29 mouse cellular contexts compared by ENCODE assay signal in genomic region chr3:153765171-153765570, GRCm38 (mm10). TPM values are rescaled to one million over a fixed set of nuclear protein-coding genes. Genes with fewer than 3 reads are reported as not detected.
DNase-seq lines count a peak whose midpoint lies in the region; ATAC-seq and TF ChIP-seq lines count a peak whose summit lies in the region.
"Had no signal": no experiment of that assay in that cellular context is flagged by ENCODE, and none has a peak within 500 bp of the region (broad histone marks: within the 10 kb centered on the region; RNA-seq: fewer than 3 reads in every experiment).

No protein-coding gene starts in this region.

- H3K9me3 ChIP-seq in liver, embryonic 12.5 days (replicated peaks): peaks cover 7% of the 10 kb centered on the region; the same call in 1 of the 2 replicates
- H3K9me3 ChIP-seq in MEL (replicated peaks; ENCODE audit: insufficient read depth, low read length): no peaks in the 10 kb centered on the region
- H3K9me3 ChIP-seq in liver, embryonic 15.5 days (replicated peaks): no peaks in the 10 kb centered on the region
- no peaks in the 10 kb centered on the region for H3K9me3 ChIP-seq in hindbrain, postnatal 0 days (ENCODE audit: low read length)
- H3K9me3 ChIP-seq: embryonic facial prominence, embryonic 15.5 days; heart, embryonic 10.5 days; hindbrain, embryonic 12.5 days; limb, embryonic 10.5 days; limb, embryonic 15.5 days; lung, embryonic 15.5 days; midbrain, embryonic 15.5 days had no signal

- no peak for TF ChIP-seq CTCF in MEL (IDR thresholded peaks at IDR 0.05 in 2 of 3, conservative IDR thresholded peaks at IDR 0.05 in 1 of 3; ENCODE audit: control insufficient read depth in 1 of 3, insufficient read depth in 1 of 3, low read depth in 2 of 3, low read length in 3 of 3, poor library complexity in 1 of 3, severe bottlenecking in 1 of 3)
- TF ChIP-seq CTCF in hindbrain, postnatal 0 days (IDR thresholded peaks at IDR 0.05; ENCODE audit: low read depth): no peak

- TF ChIP-seq RAD21 in MEL (IDR thresholded peaks at IDR 0.05; ENCODE audit: low read depth, low read length): no peak

- no peak overlapping the region for H3K4me3 ChIP-seq in liver, embryonic 12.5 days
- 0 out of 4 replicates have a peak overlapping the region, but pooled peaks of 1 of the 2 experiments have one; percentile 3 for H3K4me3 ChIP-seq in MEL (ENCODE audit: control insufficient read depth in 1 of 2, insufficient read depth in 1 of 2, low read depth in 2 of 2, low read length in 2 of 2)
- no peak overlapping the region for H3K4me3 ChIP-seq in liver, embryonic 15.5 days (replicated peaks)
- no peak overlapping the region for H3K4me3 ChIP-seq in hindbrain, postnatal 0 days (ENCODE audit: low read length)
- H3K4me3 ChIP-seq: embryonic facial prominence, embryonic 10.5 days; embryonic facial prominence, embryonic 15.5 days; forebrain, embryonic 13.5 days; heart, embryonic 10.5 days; heart, embryonic 15.5 days; hindbrain, embryonic 12.5 days; limb, embryonic 10.5 days; limb, embryonic 15.5 days; lung, embryonic 15.5 days; megakaryocyte, embryonic 14.5 days; midbrain, embryonic 15.5 days had no signal

- no peak for TF ChIP-seq POLR2A in MEL (IDR thresholded peaks at IDR 0.05; ENCODE audit: control insufficient read depth in 1 of 2, insufficient read depth in 1 of 2, low read depth in 1 of 2, low read length in 2 of 2, poor library complexity in 1 of 2)

- peak overlapping the region; percentile 16; the same call in 1 of the 2 replicates for H3K27ac ChIP-seq in liver, embryonic 12.5 days
- H3K27ac ChIP-seq in MEL (ENCODE audit: control insufficient read depth, low read depth, low read length): peak overlapping the region; percentile 96
- peak overlapping the region; percentile 14 for H3K27ac ChIP-seq in liver, embryonic 15.5 days (replicated peaks)
- no peak overlapping the region for H3K27ac ChIP-seq in hindbrain, postnatal 0 days
- H3K27ac ChIP-seq: embryonic facial prominence, embryonic 15.5 days; forebrain, embryonic 13.5 days; heart, embryonic 10.5 days; heart, embryonic 15.5 days; hindbrain, embryonic 12.5 days; limb, embryonic 10.5 days; limb, embryonic 15.5 days; lung, embryonic 15.5 days; midbrain, embryonic 15.5 days; stomach, postnatal 0 days had no signal

- DNase-seq in liver (no peak), MEL (ENCODE audit: low read depth, low spot score) (peak; percentile 66)
- DNase-seq in naive thymus-derived CD4-positive, alpha-beta T cell, adult 2 months (ENCODE audit: low read depth): peak; percentile 35
- DNase-seq in cerebellum, adult 18-20 months: no peak
- DNase-seq in heart, adult 18-20 months: no peak
- no peak for DNase-seq in hindbrain, postnatal 0 days (ENCODE audit: low spot score)
- DNase-seq: adrenal gland, postnatal 14 days; cerebellum, adult 11 months; cerebellum, postnatal 10 days; layer of hippocampus, adult 9-11 months; right cerebral cortex, adult 18-20 months; right cerebral cortex, postnatal 4 days; thymus, adult 18-20 months had no signal

- peak; percentile 35 to 67; a peak in 2 of 4 replicates for TF ChIP-seq EP300 in MEL (IDR thresholded peaks at IDR 0.05; ENCODE audit: low read depth in 1 of 2, low read length in 2 of 2)

- peak; percentile 71 for ATAC-seq in liver, embryonic 12.5 days
- peak; percentile 60 for ATAC-seq in liver, embryonic 15.5 days (ENCODE audit: insufficient read depth)
- ATAC-seq in hindbrain, postnatal 0 days: no peak
- ATAC-seq: forebrain, embryonic 13.5 days; intestine, postnatal 0 days; midbrain, embryonic 15.5 days had no signal

- H3K27me3 ChIP-seq in liver, embryonic 12.5 days (replicated peaks): no peaks in the 10 kb centered on the region
- H3K27me3 ChIP-seq in MEL (ENCODE audit: control insufficient read depth in 1 of 2, insufficient read depth in 2 of 2, low read length in 2 of 2): no peaks in the 10 kb centered on the region
- no peaks in the 10 kb centered on the region for H3K27me3 ChIP-seq in liver, embryonic 15.5 days
- no peaks in the 10 kb centered on the region for H3K27me3 ChIP-seq in hindbrain, postnatal 0 days (ENCODE audit: insufficient read depth, low read length)
- H3K27me3 ChIP-seq: CH12.LX; embryonic facial prominence, embryonic 15.5 days; forebrain, embryonic 13.5 days; heart, embryonic 15.5 days; hindbrain, embryonic 12.5 days; limb, embryonic 15.5 days; lung, embryonic 15.5 days; midbrain, embryonic 15.5 days had no signal

- H3K36me3 ChIP-seq in liver, embryonic 12.5 days: no peaks in the 10 kb centered on the region
- H3K36me3 ChIP-seq in MEL (ENCODE audit: control insufficient read depth in 1 of 2, insufficient read depth in 2 of 2, low read length in 2 of 2): peaks cover 0 to 48% of the 10 kb centered on the region in 2 experiments; a peak in 2 of 4 replicates
- no peaks in the 10 kb centered on the region for H3K36me3 ChIP-seq in liver, embryonic 15.5 days (replicated peaks)
- H3K36me3 ChIP-seq in hindbrain, postnatal 0 days (ENCODE audit: insufficient read depth, low read length): no peaks in the 10 kb centered on the region
- H3K36me3 ChIP-seq: embryonic facial prominence, embryonic 10.5 days; embryonic facial prominence, embryonic 15.5 days; heart, embryonic 10.5 days; heart, embryonic 15.5 days; hindbrain, embryonic 12.5 days; limb, embryonic 10.5 days; limb, embryonic 15.5 days; lung, embryonic 15.5 days; midbrain, embryonic 15.5 days had no signal

- H3K9ac ChIP-seq in liver, embryonic 12.5 days: no peak overlapping the region
- H3K9ac ChIP-seq in MEL (ENCODE audit: control insufficient read depth, low read depth, low read length, poor library complexity, severe bottlenecking): peak overlapping the region; percentile 43
- H3K9ac ChIP-seq in liver, embryonic 15.5 days: no peak overlapping the region
- H3K9ac ChIP-seq in hindbrain, postnatal 0 days (replicated peaks; ENCODE audit: low read length): no peak overlapping the region
- H3K9ac ChIP-seq: embryonic facial prominence, embryonic 15.5 days; forebrain, embryonic 13.5 days; heart, embryonic 15.5 days; hindbrain, embryonic 12.5 days; limb, embryonic 15.5 days; lung, embryonic 15.5 days; midbrain, embryonic 15.5 days had no signal

- H3K79me2 ChIP-seq in MEL (ENCODE audit: control insufficient read depth, insufficient read depth, low read length, poor library complexity): no peaks in the 10 kb centered on the region

- peaks cover 56% of the 10 kb centered on the region for H3K4me1 ChIP-seq in liver, embryonic 12.5 days
- peaks cover 38 to 52% of the 10 kb centered on the region in 2 experiments for H3K4me1 ChIP-seq in MEL (ENCODE audit: control insufficient read depth in 1 of 2, insufficient read depth in 2 of 2, low read length in 2 of 2)
- peaks cover 39% of the 10 kb centered on the region for H3K4me1 ChIP-seq in liver, embryonic 15.5 days (replicated peaks)
- H3K4me1 ChIP-seq in hindbrain, postnatal 0 days (ENCODE audit: insufficient read depth, low read length): no peaks in the 10 kb centered on the region
- H3K4me1 ChIP-seq: embryonic facial prominence, embryonic 15.5 days; forebrain, embryonic 13.5 days; heart, embryonic 15.5 days; limb, embryonic 15.5 days; midbrain, embryonic 15.5 days had no signal

- H3K4me2 ChIP-seq in liver, embryonic 12.5 days: no peak overlapping the region
- H3K4me2 ChIP-seq in liver, embryonic 15.5 days: no peak overlapping the region
- H3K4me2 ChIP-seq in hindbrain, postnatal 0 days (ENCODE audit: low read depth, low read length): no peak overlapping the region
- H3K4me2 ChIP-seq: embryonic facial prominence, embryonic 15.5 days; forebrain, embryonic 13.5 days; heart, embryonic 15.5 days; hindbrain, embryonic 12.5 days; limb, embryonic 15.5 days; lung, embryonic 15.5 days; midbrain, embryonic 15.5 days had no signal

TF ChIP-seq in MEL, 35 proteins besides CTCF, POLR2A, EP300 and RAD21 (continues in another document):
- TF ChIP-seq JUND (IDR thresholded peaks at IDR 0.05; ENCODE audit: low read depth, low read length) (no peak), ZC3H11A (IDR thresholded peaks at IDR 0.05; ENCODE audit: low read depth, low read length) (no peak; the same call in 1 of the 2 replicates), GATA1 (IDR thresholded peaks at IDR 0.05; ENCODE audit: low read depth, low read length) (peak; percentile 45), ELF1 (IDR thresholded peaks at IDR 0.05; ENCODE audit: low read depth, low read length) (no peak), MYB (IDR thresholded peaks at IDR 0.05; ENCODE audit: low read depth, low read length) (no peak), POLR2AphosphoS2 (IDR thresholded peaks at IDR 0.05; ENCODE audit: low read length) (no peak), CHD1 (IDR thresholded peaks at IDR 0.05; ENCODE audit: low read depth, low read length) (no peak), ZKSCAN1 (IDR thresholded peaks at IDR 0.05; ENCODE audit: low read depth, low read length) (no peak), TAL1 (IDR thresholded peaks at IDR 0.05; ENCODE audit: low read length) (0 out of 2 replicates have a peak, but pooled peaks have one; percentile 30), USF1 (IDR thresholded peaks at IDR 0.05; ENCODE audit: low read depth, low read length) (0 out of 2 replicates have a peak, but pooled peaks have one; percentile 32), MAZ (IDR thresholded peaks at IDR 0.05; ENCODE audit: low read depth, low read length) (0 out of 2 replicates have a peak, but pooled peaks have one; percentile 9), GABPA (IDR thresholded peaks at IDR 0.05; ENCODE audit: low read depth, low read length) (no peak), ETS1 (IDR thresholded peaks at IDR 0.05; ENCODE audit: low read depth, low read length) (peak; percentile 52; the same call in 1 of the 2 replicates), MAX (IDR thresholded peaks at IDR 0.05; ENCODE audit: low read length) (no peak), POLR2AphosphoS5 (IDR thresholded peaks at IDR 0.05; ENCODE audit: borderline replicate concordance, low read depth, low read length) (no peak), BHLHE40 (IDR thresholded peaks at IDR 0.05; ENCODE audit: borderline replicate concordance, low read depth, low read length) (no peak), NELFE (IDR thresholded peaks at IDR 0.05; ENCODE audit: low read depth, low read length) (no peak), ZMIZ1 (IDR thresholded peaks at IDR 0.05; ENCODE audit: low read depth, low read length) (no peak), ZNF384 (IDR thresholded peaks at IDR 0.05; ENCODE audit: low read depth, low read length) (no peak)

RNA-seq across cellular contexts. Expression of gene St6galnac3, which starts 40.2 kb away (rescaled TPM):
- polyA plus RNA-seq in liver, embryonic 12.5 days (2016; fragmentation: Nextera tagmentation; extraction: Ambion mirVana): 12.9 and 13.6 TPM in 2 replicates
- 7.8 and 10.0 TPM in 2 replicates for total RNA-seq in MEL (2012; rRNA removed)
- polyA plus RNA-seq in MEL (2012; ENCODE audit: insufficient read depth in 1 of 2, insufficient read length in 2 of 2, low read depth in 1 of 2, low replicate concordance in 2 of 2, missing spikeins in 1 of 2): 10 to 100 TPM in 1 of 2 experiments, not detected in 1; 11.4 TPM
- polyA plus RNA-seq in liver, embryonic 15.5 days (2015; fragmentation: Nextera tagmentation; extraction: Ambion mirVana): 10.1 and 10.2 TPM in 2 replicates
- total RNA-seq in heart, adult 18-20 months (2021): 1 to 10 TPM; 7.8 to 8.1 TPM
- 5.0 and 9.9 TPM in 2 replicates for total RNA-seq in hindbrain, postnatal 0 days (2014; rRNA removed)
- 7.3 and 9.0 TPM in 2 replicates for polyA plus RNA-seq in hindbrain, postnatal 0 days (2015; fragmentation: Nextera tagmentation; extraction: Ambion mirVana)

Comparison
In these comparisons a context has a peak if more than half of its experiments do, and no peak if none do; other contexts are left out.
1. DNase-seq: peak in MEL (single experiment) and naive thymus-derived CD4-positive, alpha-beta T cell, adult 2 months (single experiment); none in liver (single experiment), cerebellum, adult 18-20 months (0 of 2), heart, adult 18-20 months (0 of 2) and hindbrain, postnatal 0 days (single experiment).